21 mouse cellular contexts compared by ENCODE assay signal in the genomic region with DNA sequence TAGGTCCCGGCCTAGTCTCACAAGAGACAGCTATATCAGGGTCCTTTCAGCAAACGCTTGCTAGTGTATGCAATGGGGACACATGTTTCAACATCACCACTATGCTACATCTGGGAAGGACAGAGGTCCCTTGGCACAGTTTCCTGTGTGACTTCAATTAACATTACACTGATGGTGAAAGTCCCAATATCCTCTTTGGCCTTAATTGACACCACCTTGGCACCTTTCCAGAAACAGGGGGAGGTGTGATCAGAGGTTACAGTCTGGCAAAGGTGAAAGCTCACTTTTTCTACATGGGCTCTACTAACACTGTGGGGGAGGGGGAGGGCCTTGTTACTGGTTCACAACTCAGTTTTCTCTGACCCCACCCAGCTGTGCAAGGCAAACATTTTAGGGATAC.
DNase-seq lines count a peak whose midpoint lies in the region; ATAC-seq and TF ChIP-seq lines count a peak whose summit lies in the region.
"Had no signal": no experiment of that assay in that cellular context is flagged by ENCODE, and none has a peak within 500 bp of the region (broad histone marks: within the 10 kb centered on the region; RNA-seq: fewer than 3 reads in every experiment).

No protein-coding gene starts in this region.

- WGBS in lung, embryonic 14.5 days, result 62% methylated on average over 2 of the region's 2 CpGs
- WGBS in lung, adult 2 months, result 68% methylated on average over 2 of the region's 2 CpGs

- TF ChIP-seq POLR2A in lung, adult 2 months (IDR thresholded peaks at IDR 0.05; ENCODE audit: borderline replicate concordance, extremely low read depth, low read depth, low read length), result no peak

- H3K9ac ChIP-seq in lung, embryonic 14.5 days, result no peak overlapping the region
- H3K9ac ChIP-seq: forebrain, embryonic 15.5 days; limb, embryonic 13.5 days; midbrain, embryonic 12.5 days; neural tube, embryonic 15.5 days had no signal

- H3K36me3 ChIP-seq in lung, embryonic 14.5 days (ENCODE audit: insufficient read depth), result no peaks in the 10 kb centered on the region
- H3K36me3 ChIP-seq: embryonic facial prominence, embryonic 10.5 days; forebrain, embryonic 15.5 days; heart, embryonic 10.5 days; limb, embryonic 13.5 days; midbrain, embryonic 12.5 days; neural tube, embryonic 15.5 days had no signal

- H3K27me3 ChIP-seq in lung, embryonic 14.5 days (ENCODE audit: insufficient read depth, low read length), result no peaks in the 10 kb centered on the region

- no peak for ATAC-seq in lung, embryonic 14.5 days (ENCODE audit: insufficient read depth)
- no peak for ATAC-seq in cerebellum, adult (ENCODE audit: insufficient number of reproducible peaks, low FRiP score, low TSS enrichment)
- ATAC-seq: activated CD4-positive, CD25-positive, alpha-beta regulatory T cell, adult 4 months; forebrain, embryonic 15.5 days; intestine, postnatal 0 days had no signal

- no peak overlapping the region for H3K4me3 ChIP-seq in lung, embryonic 14.5 days (ENCODE audit: low read depth, low read length)
- H3K4me3 ChIP-seq in lung, adult 2 months (replicated peaks; ENCODE audit: extremely low read depth, low read depth, low read length), result no peak overlapping the region
- H3K4me3 ChIP-seq: embryonic facial prominence, embryonic 10.5 days; forebrain, embryonic 15.5 days; heart, embryonic 10.5 days; limb, embryonic 13.5 days; midbrain, embryonic 12.5 days; neural tube, embryonic 15.5 days had no signal

- no peak overlapping the region for H3K4me2 ChIP-seq in lung, embryonic 14.5 days
- H3K4me2 ChIP-seq: forebrain, embryonic 15.5 days; limb, embryonic 13.5 days; midbrain, embryonic 12.5 days; neural tube, embryonic 15.5 days had no signal

- H3K4me1 ChIP-seq in lung, embryonic 14.5 days (ENCODE audit: insufficient read depth), result no peaks in the 10 kb centered on the region
- H3K4me1 ChIP-seq in lung, adult 2 months (ENCODE audit: control insufficient read depth, insufficient read depth, low read length), result no peaks in the 10 kb centered on the region
- H3K4me1 ChIP-seq: forebrain, embryonic 15.5 days; heart, embryonic 10.5 days; midbrain, embryonic 12.5 days; neural tube, embryonic 15.5 days had no signal

- no peaks in the 10 kb centered on the region for H3K9me3 ChIP-seq in lung, embryonic 14.5 days (ENCODE audit: low read depth, low read length)
- H3K9me3 ChIP-seq: embryonic facial prominence, embryonic 10.5 days; forebrain, embryonic 15.5 days; heart, embryonic 10.5 days; limb, embryonic 13.5 days; midbrain, embryonic 12.5 days; neural tube, embryonic 15.5 days had no signal

- TF ChIP-seq CTCF in lung, embryonic 14.5 days (IDR thresholded peaks at IDR 0.05; ENCODE audit: low read depth), result no peak
- no peak for TF ChIP-seq CTCF in lung, adult 2 months (IDR thresholded peaks at IDR 0.05; ENCODE audit: insufficient read depth, low read length)

- peak; percentile 31 for DNase-seq in adrenal gland, postnatal 10 days
- no peak for DNase-seq in adrenal gland, postnatal 14 days
- peak; percentile 27 for DNase-seq in lung, embryonic 14.5 days
- no peak for DNase-seq in lung, postnatal 10 days
- peak; percentile 6 to 28 for DNase-seq in kidney, postnatal 4 days
- no peak for DNase-seq in left cerebral cortex, adult 11 months (ENCODE audit: low spot score)
- DNase-seq in lung, adult 2 months, result no peak
- DNase-seq: adrenal gland, postnatal 25 days; cerebellum, adult 9-11 months; layer of hippocampus, postnatal 36 days; lung, postnatal 14 days; thymus, adult 18-20 months had no signal

- no peak overlapping the region for H3K27ac ChIP-seq in lung, embryonic 14.5 days (ENCODE audit: low read depth)
- H3K27ac ChIP-seq: embryonic facial prominence, embryonic 10.5 days; forebrain, embryonic 15.5 days; heart, embryonic 10.5 days; limb, embryonic 13.5 days; midbrain, embryonic 12.5 days; neural tube, embryonic 15.5 days had no signal

Comparison
In these comparisons a context has a peak if more than half of its experiments do, and no peak if none do; other contexts are left out.
1. DNase-seq: peak in adrenal gland, postnatal 10 days (single experiment), lung, embryonic 14.5 days (single experiment) and kidney, postnatal 4 days (2 of 2); none in adrenal gland, postnatal 14 days (single experiment), lung, postnatal 10 days (single experiment), left cerebral cortex, adult 11 months (single experiment) and lung, adult 2 months (single experiment).